Mouse (Mus musculus) liver, adult 2 months (tissue): Measurements from ENCODE around the gene Gramd1c.

Experiments
- CTCF ChIP-seq: fragments of 200-500 bp; IDR thresholded peaks from 2 replicates; pipeline ENCODE4 v1.5.1; 2011; ENCODE audit warnings: low read depth, low read length, control low read depth
- POLR2A ChIP-seq: fragments of 200-500 bp; IDR thresholded peaks from 2 replicates; pipeline ENCODE4 v1.6.1; 2011; ENCODE audit warnings: low read length, control low read depth; ENCODE audit not compliant: insufficient read depth; ENCODE audit errors: extremely low read depth

DNA sequence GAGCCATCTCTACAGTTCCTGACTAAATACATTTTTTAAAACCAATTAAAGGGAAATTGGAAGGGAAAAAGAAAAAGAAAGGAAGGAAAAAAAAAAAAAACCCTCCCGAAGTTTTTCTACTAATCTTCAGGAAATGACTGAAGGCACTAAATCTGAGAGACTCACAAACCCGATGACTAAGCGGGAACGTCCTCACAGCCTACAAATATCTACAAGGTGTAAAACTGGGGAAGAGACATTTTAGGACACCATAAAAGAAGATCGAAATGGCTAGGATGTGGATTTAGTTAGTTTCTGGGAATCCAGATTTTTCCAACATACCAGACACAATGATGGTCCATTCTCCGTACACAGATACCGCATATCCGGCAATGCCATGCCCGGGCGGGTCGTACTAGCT, 90.0 kb downstream of the Gramd1c start:
- no peak for TF ChIP-seq CTCF
- no peak for TF ChIP-seq POLR2A
